Mouse (Mus musculus): Measurements from ENCODE around the gene Poll. TPM values are rescaled to one million over a fixed set of nuclear protein-coding genes. Genes with fewer than 3 reads are reported as not detected.

Gene Poll
- polyA plus RNA-seq, 1 experiment from 2014 or later = 13.6 TPM

GRCm38 (mm10) chr19:45535929-45536328 lies 24.4 kb downstream of the Poll start:
- 29% methylated on average over 6 of the region's 6 CpGs for WGBS (ENCODE audit: insufficient replicate concordance)
- H3K27me3 ChIP-seq (ENCODE audit: control insufficient read depth, insufficient read depth, low read length) = peaks cover 35% of the 10 kb centered on the region
- H3K27ac ChIP-seq (ENCODE audit: low read depth, low read length) = no peak overlapping the region
- no peak overlapping the region for H3K4me2 ChIP-seq
- H3K9ac ChIP-seq (ENCODE audit: low read depth, low read length) = no peak overlapping the region
- H3K4me1 ChIP-seq (ENCODE audit: control insufficient read depth, insufficient read depth, low read length) = peaks cover 8% of the 10 kb centered on the region
- H3K4me3 ChIP-seq (ENCODE audit: low read depth, low read length) = no peak overlapping the region
- no peaks in the 10 kb centered on the region for H3K36me3 ChIP-seq (ENCODE audit: control insufficient read depth, insufficient read depth, low read length)
- no peaks in the 10 kb centered on the region for H3K9me3 ChIP-seq (replicated peaks; ENCODE audit: control insufficient read depth, low read length)
- no peak for ATAC-seq (replicated peaks; ENCODE audit: insufficient number of reproducible peaks, low FRiP score, low TSS enrichment)

- peaks cover 29% of the 10 kb centered on the region for H3K27me3 ChIP-seq (ENCODE audit: control insufficient read depth, insufficient read depth, low read length)
- no peaks in the 10 kb centered on the region for H3K9me3 ChIP-seq (replicated peaks; ENCODE audit: control insufficient read depth, low read length)
- no peak overlapping the region for H3K27ac ChIP-seq (ENCODE audit: low read depth, low read length)
- no peak overlapping the region for H3K4me3 ChIP-seq (ENCODE audit: low read depth, low read length)
- no peaks in the 10 kb centered on the region for H3K36me3 ChIP-seq (ENCODE audit: control insufficient read depth, insufficient read depth, low read length)
- 70% methylated on average over 8 of the region's 8 CpGs for WGBS (ENCODE audit: insufficient replicate concordance)
- no peak overlapping the region; the same call in 1 of the 2 replicates for H3K9ac ChIP-seq (ENCODE audit: low read depth, low read length)
- H3K4me1 ChIP-seq (ENCODE audit: control insufficient read depth, insufficient read depth, low read length) = peaks cover 14% of the 10 kb centered on the region
- no peak overlapping the region for H3K4me2 ChIP-seq
- no peak for ATAC-seq (replicated peaks; ENCODE audit: insufficient number of reproducible peaks, low FRiP score, low TSS enrichment)
Measured at GRCm38 (mm10) chr19:45535214-45535735, 25.1 kb downstream of the Poll start.

GRCm38 (mm10) chr19:45533617-45534016 lies 26.7 kb downstream of the Poll start:
- Histone ChIP-seq H3K27me3 (ENCODE audit: control insufficient read depth, insufficient read depth, low read length) (peaks cover 19% of the 10 kb centered on the region), H3K36me3 (ENCODE audit: control insufficient read depth, insufficient read depth, low read length) (0 out of 2 replicates have a peak, but pooled peaks cover 1% of the 10 kb centered on the region), H3K4me2 (no peak overlapping the region), H3K9me3 (replicated peaks; ENCODE audit: control insufficient read depth, low read length) (no peaks in the 10 kb centered on the region), H3K9ac (ENCODE audit: low read depth, low read length) (no peak overlapping the region), H3K27ac (ENCODE audit: low read depth, low read length) (no peak overlapping the region), H3K4me1 (ENCODE audit: control insufficient read depth, insufficient read depth, low read length) (peaks cover 30% of the 10 kb centered on the region), H3K4me3 (ENCODE audit: low read depth, low read length) (no peak overlapping the region)
- whole genome bisulfite sequencing (ENCODE audit: insufficient replicate concordance) = 55% methylated on average over 7 of the region's 7 CpGs
- ATAC-seq (replicated peaks; ENCODE audit: insufficient number of reproducible peaks, low FRiP score, low TSS enrichment) = no peak

GRCm38 (mm10) chr19:45531554-45531953 lies 28.8 kb downstream of the Poll start:
- Histone ChIP-seq H3K27me3 (ENCODE audit: control insufficient read depth, insufficient read depth, low read length) (peaks cover 12% of the 10 kb centered on the region), H3K4me1 (ENCODE audit: control insufficient read depth, insufficient read depth, low read length) (peaks cover 30% of the 10 kb centered on the region), H3K27ac (ENCODE audit: low read depth, low read length) (peak overlapping the region; percentile 29; the same call in 1 of the 2 replicates), H3K9me3 (replicated peaks; ENCODE audit: control insufficient read depth, low read length) (no peaks in the 10 kb centered on the region), H3K9ac (ENCODE audit: low read depth, low read length) (no peak overlapping the region), H3K4me3 (ENCODE audit: low read depth, low read length) (no peak overlapping the region), H3K36me3 (ENCODE audit: control insufficient read depth, insufficient read depth, low read length) (0 out of 2 replicates have a peak, but pooled peaks cover 3% of the 10 kb centered on the region), H3K4me2 (no peak overlapping the region)
- ATAC-seq (replicated peaks; ENCODE audit: insufficient number of reproducible peaks, low FRiP score, low TSS enrichment) = no peak
- WGBS (ENCODE audit: insufficient replicate concordance) = 45% methylated on average over 6 of the region's 6 CpGs

- Histone ChIP-seq H3K4me1 (ENCODE audit: control insufficient read depth, insufficient read depth, low read length) (peaks cover 30% of the 10 kb centered on the region), H3K4me2 (no peak overlapping the region), H3K36me3 (ENCODE audit: control insufficient read depth, insufficient read depth, low read length) (0 out of 2 replicates have a peak, but pooled peaks cover 3% of the 10 kb centered on the region), H3K9me3 (replicated peaks; ENCODE audit: control insufficient read depth, low read length) (no peaks in the 10 kb centered on the region), H3K4me3 (ENCODE audit: low read depth, low read length) (no peak overlapping the region), H3K27me3 (ENCODE audit: control insufficient read depth, insufficient read depth, low read length) (peaks cover 5% of the 10 kb centered on the region; the same call in 1 of the 2 replicates), H3K27ac (ENCODE audit: low read depth, low read length) (peak overlapping the region; percentile 65), H3K9ac (ENCODE audit: low read depth, low read length) (no peak overlapping the region)
- WGBS (ENCODE audit: insufficient replicate concordance) = 65% methylated on average over 15 of the region's 15 CpGs
- no peak for ATAC-seq (replicated peaks; ENCODE audit: insufficient number of reproducible peaks, low FRiP score, low TSS enrichment)
Measured at GRCm38 (mm10) chr19:45530200-45530995, 29.9 kb downstream of the Poll start.

- 59% methylated on average over 5 of the region's 5 CpGs for WGBS (ENCODE audit: insufficient replicate concordance)
- Histone ChIP-seq H3K9ac (ENCODE audit: low read depth, low read length) (no peak overlapping the region), H3K4me1 (ENCODE audit: control insufficient read depth, insufficient read depth, low read length) (peaks cover 30% of the 10 kb centered on the region), H3K36me3 (ENCODE audit: control insufficient read depth, insufficient read depth, low read length) (peaks cover 5% of the 10 kb centered on the region), H3K27ac (ENCODE audit: low read depth, low read length) (peak overlapping the region; percentile 65; the same call in 1 of the 2 replicates), H3K4me2 (no peak overlapping the region), H3K27me3 (ENCODE audit: control insufficient read depth, insufficient read depth, low read length) (peaks cover 2% of the 10 kb centered on the region; the same call in 1 of the 2 replicates), H3K4me3 (ENCODE audit: low read depth, low read length) (no peak overlapping the region), H3K9me3 (replicated peaks; ENCODE audit: control insufficient read depth, low read length) (no peaks in the 10 kb centered on the region)
- ATAC-seq (replicated peaks; ENCODE audit: insufficient number of reproducible peaks, low FRiP score, low TSS enrichment) = no peak
Measured at GRCm38 (mm10) chr19:45529294-45529693, 31.0 kb downstream of the Poll start.

GRCm38 (mm10) chr19:45527931-45528534 lies 32.3 kb downstream of the Poll start:
- Histone ChIP-seq H3K4me1 (ENCODE audit: control insufficient read depth, insufficient read depth, low read length) (peaks cover 30% of the 10 kb centered on the region), H3K9ac (ENCODE audit: low read depth, low read length) (no peak overlapping the region), H3K4me2 (no peak overlapping the region), H3K27ac (ENCODE audit: low read depth, low read length) (no peak overlapping the region), H3K36me3 (ENCODE audit: control insufficient read depth, insufficient read depth, low read length) (peaks cover 10% of the 10 kb centered on the region), H3K27me3 (ENCODE audit: control insufficient read depth, insufficient read depth, low read length) (no peaks in the 10 kb centered on the region), H3K9me3 (replicated peaks; ENCODE audit: control insufficient read depth, low read length) (no peaks in the 10 kb centered on the region), H3K4me3 (ENCODE audit: low read depth, low read length) (no peak overlapping the region)
- ATAC-seq (replicated peaks; ENCODE audit: insufficient number of reproducible peaks, low FRiP score, low TSS enrichment) = no peak
- WGBS (ENCODE audit: insufficient replicate concordance) = 88% methylated on average over 10 of the region's 10 CpGs

GRCm38 (mm10) chr19:45527382-45527781 lies 32.9 kb downstream of the Poll start:
- H3K9me3 ChIP-seq (replicated peaks; ENCODE audit: control insufficient read depth, low read length) = no peaks in the 10 kb centered on the region
- H3K4me3 ChIP-seq (ENCODE audit: low read depth, low read length) = no peak overlapping the region
- no peak overlapping the region for H3K9ac ChIP-seq (ENCODE audit: low read depth, low read length)
- peaks cover 10% of the 10 kb centered on the region for H3K36me3 ChIP-seq (ENCODE audit: control insufficient read depth, insufficient read depth, low read length)
- whole genome bisulfite sequencing (ENCODE audit: insufficient replicate concordance) = 72% methylated on average over 7 of the region's 7 CpGs
- H3K27ac ChIP-seq (ENCODE audit: low read depth, low read length) = no peak overlapping the region
- H3K27me3 ChIP-seq (ENCODE audit: control insufficient read depth, insufficient read depth, low read length) = no peaks in the 10 kb centered on the region
- ATAC-seq (replicated peaks; ENCODE audit: insufficient number of reproducible peaks, low FRiP score, low TSS enrichment) = no peak
- no peak overlapping the region for H3K4me2 ChIP-seq
- H3K4me1 ChIP-seq (ENCODE audit: control insufficient read depth, insufficient read depth, low read length) = peaks cover 28% of the 10 kb centered on the region
